Mouse (Mus musculus) MEL (cell line): Measurements from ENCODE around the gene Gnaq.

ENCODE experiments used
- BHLHE40 ChIP-seq: IDR thresholded peaks from 2 replicates; pipeline ENCODE4 v1.6.1; 2012; ENCODE audit warnings: low read depth, mild to moderate bottlenecking, inconsistent platforms, low read length, improper control_type of control experiment, borderline replicate concordance
- CTCF ChIP-seq, 3 experiments: IDR thresholded peaks in 2 of 3; conservative IDR thresholded peaks in 1 of 3; 2 replicates each; pipeline ENCODE4 v1.5.1; 2011 to 2012; ENCODE audit warnings: low read length in 3 of 3, low read depth in 2 of 3, mild to moderate bottlenecking in 2 of 3, improper control_type of control experiment in 1 of 3, inconsistent platforms in 1 of 3, mixed read lengths in 1 of 3, moderate library complexity in 1 of 3; ENCODE audit not compliant: control insufficient read depth in 1 of 3, insufficient read depth in 1 of 3, poor library complexity in 1 of 3, severe bottlenecking in 1 of 3
- EP300 ChIP-seq, 2 experiments: IDR thresholded peaks; 2 replicates each; pipeline ENCODE4 v1.6.1; 2011; ENCODE audit warnings: improper control_type of control experiment in 2 of 2, low read length in 2 of 2, low read depth in 1 of 2, mild to moderate bottlenecking in 1 of 2
- GABPA ChIP-seq: IDR thresholded peaks from 2 replicates; pipeline ENCODE4 v1.6.1; 2012; ENCODE audit warnings: low read depth, mild to moderate bottlenecking, inconsistent platforms, low read length, improper control_type of control experiment, moderate library complexity
- GATA1 ChIP-seq: IDR thresholded peaks from 2 replicates; pipeline ENCODE4 v1.6.1; 2011; ENCODE audit warnings: low read depth, low read length, improper control_type of control experiment
- MYC ChIP-seq: IDR thresholded peaks from 2 replicates; pipeline ENCODE4 v1.6.1; 2011; ENCODE audit warnings: low read depth, mild to moderate bottlenecking, low read length, improper control_type of control experiment, moderate library complexity
- NELFE ChIP-seq: IDR thresholded peaks from 2 replicates; pipeline ENCODE4 v1.6.1; 2011; ENCODE audit warnings: low read depth, low read length, improper control_type of control experiment
- POLR2A ChIP-seq, 2 experiments: IDR thresholded peaks; 2 replicates each; pipeline ENCODE4 v1.6.1; 2011 to 2012; ENCODE audit warnings: low read length in 2 of 2, mild to moderate bottlenecking in 2 of 2, control low read depth in 1 of 2, improper control_type of control experiment in 1 of 2, low read depth in 1 of 2, moderate library complexity in 1 of 2; ENCODE audit not compliant: control insufficient read depth in 1 of 2, insufficient read depth in 1 of 2, poor library complexity in 1 of 2
- POLR2AphosphoS5 ChIP-seq: IDR thresholded peaks from 2 replicates; pipeline ENCODE4 v1.6.1; 2012; ENCODE audit warnings: low read depth, borderline replicate concordance, mild to moderate bottlenecking, inconsistent platforms, low read length, moderate library complexity, mixed read lengths
- SIN3A ChIP-seq: IDR thresholded peaks from 2 replicates; pipeline ENCODE4 v1.6.1; 2012; ENCODE audit warnings: low read length, improper control_type of control experiment, inconsistent platforms
- ZMIZ1 ChIP-seq: IDR thresholded peaks from 2 replicates; pipeline ENCODE4 v1.6.1; 2012; ENCODE audit warnings: low read depth, mild to moderate bottlenecking, inconsistent platforms, low read length, improper control_type of control experiment, moderate library complexity

DNA sequence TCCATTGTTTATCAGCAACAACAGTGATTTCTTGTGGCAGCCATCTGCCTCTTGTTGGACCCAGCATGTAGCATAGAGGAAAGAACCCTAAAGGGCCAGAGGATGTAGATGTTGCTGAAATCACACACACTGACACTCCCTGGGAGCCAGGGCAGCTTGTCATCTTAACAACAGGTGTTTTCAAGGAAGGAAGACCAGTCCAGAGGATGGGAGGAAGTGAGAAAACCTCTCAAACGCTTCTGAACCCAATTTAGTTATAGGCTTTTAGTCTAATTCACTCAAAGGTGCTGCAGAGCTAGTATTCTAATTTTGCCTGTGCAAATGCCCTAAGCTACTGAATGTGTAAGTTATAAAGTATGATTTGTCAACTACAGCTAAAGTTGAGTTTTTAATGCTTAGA is 99.0 kb downstream of the Gnaq start:
- TF ChIP-seq BHLHE40 (no peak), CTCF (IDR thresholded peaks at IDR 0.05 in 2 of 3, conservative IDR thresholded peaks at IDR 0.05 in 1 of 3; ENCODE audit: control insufficient read depth in 1 of 3, insufficient read depth in 1 of 3, low read depth in 2 of 3, low read length in 3 of 3, poor library complexity in 1 of 3, severe bottlenecking in 1 of 3) (no peak), ZMIZ1 (no peak), NELFE (no peak), GATA1 (no peak), SIN3A (no peak), POLR2A (IDR thresholded peaks at IDR 0.05; ENCODE audit: control insufficient read depth in 1 of 2, insufficient read depth in 1 of 2, low read depth in 1 of 2, low read length in 2 of 2, poor library complexity in 1 of 2) (no peak), MYC (no peak), EP300 (IDR thresholded peaks at IDR 0.05; ENCODE audit: low read depth in 1 of 2, low read length in 2 of 2) (no peak), GABPA (no peak), POLR2AphosphoS5 (no peak)
